ENCODE assay signal across 12 mouse cellular contexts in genomic region chr16:86261612-86262011, GRCm38 (mm10).
DNase-seq lines count a peak whose midpoint lies in the region; ATAC-seq and TF ChIP-seq lines count a peak whose summit lies in the region.
"Had no signal": no experiment of that assay in that cellular context is flagged by ENCODE, and none has a peak within 500 bp of the region (broad histone marks: within the 10 kb centered on the region; RNA-seq: fewer than 3 reads in every experiment).

No protein-coding gene starts in this region.

- H3K27me3 ChIP-seq in heart, postnatal 0 days (ENCODE audit: control insufficient read depth, insufficient read depth, low read length): no peaks in the 10 kb centered on the region
- H3K27me3 ChIP-seq: hindbrain, embryonic 12.5 days; limb, embryonic 15.5 days had no signal

- TF ChIP-seq POLR2A in lung, adult 2 months (IDR thresholded peaks at IDR 0.05; ENCODE audit: borderline replicate concordance, extremely low read depth, low read depth, low read length): no peak

- H3K4me3 ChIP-seq in lung, adult 2 months (replicated peaks; ENCODE audit: extremely low read depth, low read depth, low read length): no peak overlapping the region
- no peak overlapping the region for H3K4me3 ChIP-seq in heart, postnatal 0 days (ENCODE audit: low read depth, low read length)
- H3K4me3 ChIP-seq: hindbrain, embryonic 12.5 days; limb, embryonic 15.5 days had no signal

- no peak overlapping the region for H3K9ac ChIP-seq in heart, postnatal 0 days (replicated peaks; ENCODE audit: low read depth, low read length)
- H3K9ac ChIP-seq: hindbrain, embryonic 12.5 days; limb, embryonic 15.5 days had no signal

- no peak overlapping the region for H3K4me2 ChIP-seq in heart, postnatal 0 days (ENCODE audit: low read depth, low read length)
- H3K4me2 ChIP-seq: hindbrain, embryonic 12.5 days; limb, embryonic 15.5 days had no signal

- peak; percentile 68 for TF ChIP-seq EP300 in heart, postnatal 0 days (IDR thresholded peaks at IDR 0.05; ENCODE audit: low read depth)

- no peaks in the 10 kb centered on the region for H3K4me1 ChIP-seq in lung, adult 2 months (ENCODE audit: control insufficient read depth, insufficient read depth, low read length)
- H3K4me1 ChIP-seq in heart, postnatal 0 days (ENCODE audit: control insufficient read depth, insufficient read depth): no peaks in the 10 kb centered on the region
- H3K4me1 ChIP-seq: hindbrain, embryonic 12.5 days; limb, embryonic 15.5 days had no signal

- no peaks in the 10 kb centered on the region for H3K36me3 ChIP-seq in heart, postnatal 0 days (replicated peaks; ENCODE audit: control insufficient read depth, insufficient read depth, low read length)
- H3K36me3 ChIP-seq: hindbrain, embryonic 12.5 days; limb, embryonic 15.5 days had no signal

- peak overlapping the region; percentile 48; the same call in 1 of the 2 replicates for H3K27ac ChIP-seq in heart, postnatal 0 days (ENCODE audit: low read depth)
- H3K27ac ChIP-seq: hindbrain, embryonic 12.5 days; limb, embryonic 15.5 days had no signal

- no peaks in the 10 kb centered on the region for H3K9me3 ChIP-seq in heart, postnatal 0 days (replicated peaks; ENCODE audit: control insufficient read depth, low read length)
- H3K9me3 ChIP-seq: hindbrain, embryonic 12.5 days; limb, embryonic 15.5 days had no signal

- DNase-seq in heart, adult 11 months: peak; percentile 95
- DNase-seq in heart, postnatal 25 days (ENCODE audit: low spot score): no peak
- peak; percentile 1 for DNase-seq in lung, postnatal 25 days (ENCODE audit: low spot score)
- no peak for DNase-seq in lung, adult 2 months
- DNase-seq in heart, postnatal 0 days (ENCODE audit: low spot score): no peak
- peak; percentile 5 for DNase-seq in lung, postnatal 36 days
- DNase-seq in gastrocnemius, adult 18-20 months (ENCODE audit: low spot score): no peak
- DNase-seq: cerebellum, adult 8-10 months; thymus, postnatal 14 days had no signal

- intact Hi-C loops in heart, postnatal 25 days (cut with DNase I): no loop called here

- no peak; the same call in 1 of the 2 replicates for ATAC-seq in heart, postnatal 0 days (ENCODE audit: insufficient read depth, low read depth)
- no peak for ATAC-seq in monocyte, adult 5-6 weeks (replicated peaks; ENCODE audit: insufficient number of reproducible peaks, low FRiP score, low TSS enrichment, poor library complexity, severe bottlenecking)

- 32% methylated on average over 8 of the region's 8 CpGs for WGBS in lung, adult 2 months
- 52% methylated on average over 8 of the region's 8 CpGs for WGBS in heart, postnatal 0 days

- TF ChIP-seq CTCF in lung, adult 2 months (IDR thresholded peaks at IDR 0.05; ENCODE audit: insufficient read depth, low read length): no peak
- TF ChIP-seq CTCF in heart, postnatal 0 days (IDR thresholded peaks at IDR 0.05; ENCODE audit: low read depth): no peak

Comparison
In these comparisons a context has a peak if more than half of its experiments do, and no peak if none do; other contexts are left out.
1. DNase-seq: peak in heart, adult 11 months (single experiment), lung, postnatal 25 days (single experiment) and lung, postnatal 36 days (single experiment); none in heart, postnatal 25 days (single experiment), lung, adult 2 months (single experiment), heart, postnatal 0 days (single experiment) and gastrocnemius, adult 18-20 months (single experiment).